Mouse (Mus musculus) C2C12 (cell line): ENCODE results near the gene Sgsm2. TPM values are rescaled to one million over a fixed set of nuclear protein-coding genes. Genes with fewer than 3 reads are reported as not detected.

Experiments used
- H3K27me3 ChIP-seq: one replicate; pipeline ENCODE4 v1.6.1; 2011; ENCODE audit not compliant: control insufficient read depth, insufficient read depth, insufficient read length
- H3K36me3 ChIP-seq: one replicate; pipeline ENCODE4 v1.6.1; 2011; ENCODE audit not compliant: control insufficient read depth, insufficient read depth
- H3K4me3 ChIP-seq: one replicate; pipeline ENCODE4 v1.5.1; 2011; ENCODE audit warnings: mild to moderate bottlenecking, control low read depth; ENCODE audit not compliant: poor library complexity, insufficient read depth, severe bottlenecking
- H3K79me2 ChIP-seq: one replicate; pipeline ENCODE4 v1.6.1; 2011; ENCODE audit not compliant: control insufficient read depth, insufficient read depth
- H3K79me3 ChIP-seq: one replicate; pipeline ENCODE4 v1.6.1; 2011; ENCODE audit warnings: low read depth, control low read depth
- H3ac ChIP-seq: one replicate; pipeline ENCODE3; 2011; ENCODE audit warnings: low read depth; ENCODE audit not compliant: control insufficient read depth, insufficient read length
- CEBPB ChIP-seq: IDR thresholded peaks from one replicate; pipeline ENCODE4 v1.6.1; 2011; ENCODE audit warnings: low read depth, mild to moderate bottlenecking, control low read depth, moderate library complexity
- CTCF ChIP-seq: IDR thresholded peaks from one replicate; pipeline ENCODE4 v1.5.1; 2011; ENCODE audit not compliant: control insufficient read depth, insufficient read depth, insufficient read length
- FOSL1 ChIP-seq: IDR thresholded peaks from one replicate; pipeline ENCODE4 v1.8.0; 2011; ENCODE audit warnings: mild to moderate bottlenecking, low read length; ENCODE audit not compliant: poor library complexity, insufficient read depth, severe bottlenecking
- MAX ChIP-seq: IDR thresholded peaks from one replicate; pipeline ENCODE4 v1.6.1; 2011; ENCODE audit warnings: mild to moderate bottlenecking, control low read depth
- MYOD1 ChIP-seq: IDR thresholded peaks from one replicate; pipeline ENCODE4 v1.6.1; 2011; ENCODE audit warnings: low read depth; ENCODE audit not compliant: control insufficient read depth, insufficient read length
- MYOG ChIP-seq: IDR thresholded peaks from one replicate; pipeline ENCODE4 v1.6.1; 2011; ENCODE audit not compliant: control insufficient read depth, insufficient read length; ENCODE audit errors: extremely low read depth
- USF1 ChIP-seq: IDR thresholded peaks from one replicate; pipeline ENCODE4 v1.6.1; 2011; ENCODE audit warnings: low read depth, mild to moderate bottlenecking, control low read depth, moderate library complexity
- polyA plus RNA-seq: library from polyadenylated mRNA; unstranded; fragments of >200 nt; fragmentation: generic; extraction: Trizol; gene quantifications from one replicate; pipeline ENCODE4 v1.2.1, GENCODE M21; 2012; ENCODE audit warnings: missing spikeins

The Sgsm2 gene
- polyA plus RNA-seq, 1 experiment, result 7.8 TPM

GRCm38 (mm10) chr11:74876801-74877200 lies 20.1 kb downstream of the Sgsm2 start:
- Histone ChIP-seq H3K79me2 (peaks cover 5% of the 10 kb centered on the region), H3K4me3 (no peak overlapping the region), H3ac (no peak overlapping the region), H3K36me3 (no peaks in the 10 kb centered on the region), H3K27me3 (no peaks in the 10 kb centered on the region), H3K79me3 (peaks cover 3% of the 10 kb centered on the region)
- no peak for TF ChIP-seq MYOD1
- no peak for TF ChIP-seq MAX
- TF ChIP-seq CEBPB, result no peak
- no peak for TF ChIP-seq MYOG
- no peak for TF ChIP-seq CTCF
- no peak for TF ChIP-seq FOSL1
- TF ChIP-seq USF1, result no peak

GRCm38 (mm10) chr11:74874630-74875029 lies 22.2 kb downstream of the Sgsm2 start:
- H3ac ChIP-seq, result no peak overlapping the region
- no peaks in the 10 kb centered on the region for H3K79me3 ChIP-seq
- H3K27me3 ChIP-seq, result no peaks in the 10 kb centered on the region
- TF ChIP-seq CTCF (no peak), MYOD1 (no peak), MAX (no peak), CEBPB (no peak), MYOG (no peak), USF1 (no peak), FOSL1 (no peak)
- no peaks in the 10 kb centered on the region for H3K36me3 ChIP-seq
- peaks cover 5% of the 10 kb centered on the region for H3K79me2 ChIP-seq
- no peak overlapping the region for H3K4me3 ChIP-seq

GRCm38 (mm10) chr11:74870991-74871622 lies 25.8 kb downstream of the Sgsm2 start:
- no peaks in the 10 kb centered on the region for H3K36me3 ChIP-seq
- H3K79me3 ChIP-seq, result no peaks in the 10 kb centered on the region
- peaks cover 2% of the 10 kb centered on the region for H3K79me2 ChIP-seq
- no peak for TF ChIP-seq MAX
- TF ChIP-seq CEBPB, result no peak
- peak; percentile 58 for TF ChIP-seq FOSL1
- TF ChIP-seq MYOG, result no peak
- TF ChIP-seq MYOD1, result peak; percentile 70
- no peak for TF ChIP-seq USF1
- TF ChIP-seq CTCF, result peak; percentile 48
- H3K4me3 ChIP-seq, result no peak overlapping the region
- no peaks in the 10 kb centered on the region for H3K27me3 ChIP-seq
- no peak overlapping the region for H3ac ChIP-seq

GRCm38 (mm10) chr11:74870544-74870943 lies 26.3 kb downstream of the Sgsm2 start:
- Histone ChIP-seq H3K36me3 (no peaks in the 10 kb centered on the region), H3K27me3 (no peaks in the 10 kb centered on the region), H3K4me3 (no peak overlapping the region), H3ac (no peak overlapping the region), H3K79me2 (no peaks in the 10 kb centered on the region), H3K79me3 (no peaks in the 10 kb centered on the region)
- TF ChIP-seq CEBPB (no peak), MAX (no peak), MYOD1 (no peak), USF1 (no peak), FOSL1 (no peak), MYOG (no peak), CTCF (no peak)

GRCm38 (mm10) chr11:74869603-74870002 lies 27.3 kb downstream of the Sgsm2 start:
- Histone ChIP-seq H3K79me2 (no peaks in the 10 kb centered on the region), H3K4me3 (no peak overlapping the region), H3K27me3 (no peaks in the 10 kb centered on the region), H3ac (no peak overlapping the region), H3K79me3 (no peaks in the 10 kb centered on the region), H3K36me3 (no peaks in the 10 kb centered on the region)
- TF ChIP-seq CEBPB (no peak), MAX (no peak), USF1 (no peak), MYOG (no peak), CTCF (no peak), MYOD1 (no peak), FOSL1 (no peak)

GRCm38 (mm10) chr11:74868046-74868760 lies 28.7 kb downstream of the Sgsm2 start:
- H3K27me3 ChIP-seq, result no peaks in the 10 kb centered on the region
- no peaks in the 10 kb centered on the region for H3K79me3 ChIP-seq
- no peak overlapping the region for H3K4me3 ChIP-seq
- no peak overlapping the region for H3ac ChIP-seq
- no peaks in the 10 kb centered on the region for H3K36me3 ChIP-seq
- TF ChIP-seq MYOG (no peak), MYOD1 (no peak)
- H3K79me2 ChIP-seq, result no peaks in the 10 kb centered on the region
